Mouse (Mus musculus) heart, postnatal 36 days (tissue): ENCODE data around the gene Kcnq1. TPM values are rescaled to one million over a fixed set of nuclear protein-coding genes. Genes with fewer than 3 reads are reported as not detected.

Source experiments
- DNase-seq, 2 experiments: peaks; one replicate each; pipeline ENCODE4 v3.0.0; 2021 to 2022
- intact Hi-C: fragments of 180-260 bp; cut with DNase I; formaldehyde crosslinking; loops from one replicate; pipeline ENCODE4 v1.15.1; 2025
- total RNA-seq, 2 experiments: library from RNA; stranded (reverse); gene quantifications; 2 replicates each; pipeline ENCODE4 v1.2.3; 2021

Gene Kcnq1
- total RNA-seq, 2 experiments from 2014 or later: 34.3 to 37.1 TPM

DNA sequence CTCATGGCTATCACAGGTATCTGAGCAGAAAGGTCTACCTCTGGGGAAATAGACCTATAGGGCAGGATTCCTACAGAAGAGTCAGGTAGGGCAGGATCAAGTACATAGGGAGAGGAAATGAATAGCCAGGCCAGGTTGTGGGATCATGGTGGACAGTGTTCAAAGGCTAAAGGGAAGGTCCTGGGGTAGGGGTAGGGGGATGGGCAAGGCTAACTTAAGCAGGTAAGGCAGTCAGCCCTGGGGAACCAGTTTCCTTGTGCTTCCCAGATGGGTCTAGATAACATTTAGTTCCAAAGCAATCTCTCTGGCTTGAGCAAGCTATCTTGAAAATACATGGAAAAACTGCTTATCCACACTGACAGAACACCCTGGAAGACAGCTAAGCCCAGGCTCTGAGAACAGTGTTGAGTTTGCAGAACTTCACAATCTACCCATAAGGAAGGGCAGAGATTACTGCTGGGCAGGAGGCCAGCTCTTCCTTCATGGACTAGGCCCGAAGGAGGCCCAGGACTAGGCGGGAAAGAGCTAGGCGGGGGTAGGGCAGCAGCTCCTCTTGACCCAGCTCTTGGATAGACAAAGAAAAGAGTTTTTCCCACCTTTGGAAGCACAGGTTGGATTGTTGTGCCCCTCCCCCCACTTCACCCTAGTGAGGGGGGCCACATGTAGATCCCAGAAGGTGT lies 235.3 kb downstream of the Kcnq1 start:
- intact Hi-C loops: no loop called here
- DNase-seq: no peak

DNA sequence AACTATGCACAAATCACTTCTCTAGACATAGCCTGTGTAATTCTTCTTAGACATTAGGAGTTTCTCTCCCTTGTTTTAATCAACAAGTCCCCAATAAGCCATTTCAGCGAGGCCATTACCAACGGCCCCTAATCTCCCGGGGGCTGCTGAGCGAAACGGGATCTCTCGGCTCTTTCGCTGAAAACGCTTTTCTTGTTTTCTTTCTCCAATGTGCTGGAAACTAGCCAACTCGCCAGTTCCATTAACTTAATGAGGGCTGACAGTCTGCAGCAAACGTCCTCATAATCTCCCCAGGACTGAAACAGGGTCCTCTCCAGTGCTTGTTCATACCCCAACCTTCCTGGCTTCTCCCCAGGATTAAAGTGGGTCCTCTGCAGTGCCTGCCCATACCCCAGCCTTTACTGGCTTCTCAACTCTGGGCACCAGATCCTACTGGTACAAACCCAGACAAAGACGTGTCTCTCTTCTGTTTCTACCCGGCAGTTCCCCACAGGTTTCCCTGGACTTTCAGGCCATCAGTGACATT lies 237.7 kb downstream of the Kcnq1 start:
- DNase-seq: no peak
- intact Hi-C loops: no loop called here

DNA sequence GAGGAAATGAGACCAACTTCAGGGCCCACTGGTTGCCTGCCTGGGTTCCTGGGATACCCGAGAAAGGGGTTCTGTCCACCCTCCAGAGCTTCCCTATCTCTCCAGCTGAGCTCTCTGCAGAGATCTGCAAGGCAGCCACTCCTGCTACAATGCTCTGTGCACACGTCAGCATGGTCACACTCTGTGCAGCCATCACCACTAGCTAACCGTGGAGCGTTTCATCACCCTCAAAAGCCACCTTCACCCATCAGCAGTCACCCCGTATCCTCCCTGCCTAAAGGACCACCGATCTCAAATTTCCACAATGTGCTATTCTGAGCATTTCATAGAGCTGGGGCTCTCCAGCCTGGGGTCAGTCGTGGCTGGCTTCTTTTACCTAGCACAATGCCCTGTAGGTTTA lies 243.1 kb downstream of the Kcnq1 start:
- no peak for DNase-seq
- intact Hi-C loops: no loop called here

DNA sequence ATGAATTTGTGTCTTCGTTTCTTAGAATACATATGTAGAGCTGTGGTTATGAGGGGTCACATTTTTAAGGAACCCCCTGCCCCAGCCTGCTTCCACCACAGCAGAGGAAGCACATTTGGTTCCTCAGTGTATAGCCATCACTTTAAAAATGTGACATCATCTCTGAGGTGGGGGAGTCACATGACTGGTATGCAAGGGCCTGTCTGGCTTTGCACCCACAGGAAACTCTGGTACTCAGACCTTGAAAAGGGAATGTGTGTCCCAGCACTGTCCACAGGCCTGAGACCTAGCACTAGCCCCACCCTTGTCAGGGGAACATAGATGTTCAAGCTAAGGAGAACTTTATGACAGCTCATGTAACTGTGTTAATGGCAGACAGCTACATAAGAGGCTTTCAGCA lies 243.7 kb downstream of the Kcnq1 start:
- intact Hi-C loops: no loop called here
- DNase-seq: no peak

DNA sequence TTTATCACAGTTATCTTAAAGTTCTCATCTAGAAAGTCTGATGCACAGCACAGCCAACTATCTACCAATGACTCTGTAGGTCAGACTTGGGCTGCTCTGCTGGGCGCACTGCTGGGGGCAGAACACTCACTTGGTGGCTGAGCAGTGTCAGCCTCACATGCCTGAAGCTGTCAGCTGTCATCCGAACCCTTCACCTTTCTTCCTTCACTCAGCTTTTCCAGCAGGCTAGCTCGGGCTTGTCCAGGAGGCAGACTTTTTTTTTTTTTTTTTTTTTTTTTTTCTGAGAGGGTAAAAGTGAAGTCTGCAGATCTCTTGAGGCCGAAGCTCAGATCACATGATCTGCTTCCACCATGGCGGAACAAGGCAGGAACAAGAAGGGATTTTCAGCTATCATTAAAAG lies 249.7 kb downstream of the Kcnq1 start:
- no peak for DNase-seq
- intact Hi-C loops: no loop called here

DNA sequence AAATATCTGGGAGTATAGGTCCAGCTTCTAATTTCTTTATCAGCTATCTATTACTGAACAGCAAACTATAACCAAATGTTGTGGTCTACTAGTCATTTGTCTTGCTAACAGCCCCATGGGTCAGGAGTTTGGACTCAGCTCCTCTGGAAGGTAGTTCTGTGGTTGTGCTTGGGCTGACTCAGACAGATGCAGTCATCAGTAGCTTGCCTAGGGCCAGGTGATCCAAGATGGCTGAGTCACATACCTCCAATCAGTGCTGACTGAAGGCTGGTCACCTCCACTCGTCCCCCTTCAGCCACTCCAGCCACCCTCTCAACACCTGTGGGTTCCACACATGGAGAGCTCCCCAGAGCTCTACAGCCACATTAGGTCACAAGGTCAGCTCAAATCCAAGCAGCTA lies 250.9 kb downstream of the Kcnq1 start:
- intact Hi-C loops: no loop called here
- DNase-seq: no peak

DNA sequence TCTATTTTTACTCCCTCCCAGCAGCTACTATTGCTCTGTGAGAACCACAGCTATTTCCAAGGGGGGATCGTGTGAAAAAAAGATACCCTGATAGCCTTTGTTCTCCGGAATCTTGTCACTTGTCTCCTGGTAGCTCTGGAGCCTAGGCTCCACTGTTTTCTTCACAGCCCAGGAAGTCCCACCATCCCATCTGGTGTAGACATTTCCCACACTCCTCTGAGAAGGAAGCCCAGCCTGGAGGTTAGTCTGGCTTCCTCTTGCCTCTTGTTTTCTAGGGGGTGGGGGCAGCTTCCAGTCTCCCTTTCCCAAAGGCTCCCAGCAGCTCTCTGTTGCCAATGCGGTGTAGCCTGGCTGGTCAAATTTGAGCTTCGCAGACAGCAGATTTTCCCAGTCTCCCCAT lies 251.7 kb downstream of the Kcnq1 start:
- no peak for DNase-seq
- intact Hi-C loops: no loop called here

DNA sequence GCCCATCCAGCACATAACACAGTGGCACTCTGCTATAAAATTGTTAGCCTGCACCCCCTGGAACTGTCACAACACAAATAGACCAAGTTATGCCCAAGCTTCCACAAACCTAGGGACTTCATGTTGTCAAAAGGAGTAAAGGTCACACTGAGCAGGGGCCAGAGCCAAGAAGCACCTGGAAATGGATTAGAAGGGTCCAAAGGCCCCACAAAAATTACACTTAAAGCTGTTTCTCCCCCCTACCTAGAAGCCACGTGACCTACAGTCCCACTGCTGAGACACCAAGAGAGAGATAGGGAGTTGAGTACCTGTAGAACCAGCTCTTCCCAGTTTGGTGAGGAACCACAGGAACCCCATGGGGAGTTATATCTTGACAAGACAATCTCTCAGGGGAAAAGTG lies 253.6 kb downstream of the Kcnq1 start:
- intact Hi-C loops: no loop called here
- no peak for DNase-seq

DNA sequence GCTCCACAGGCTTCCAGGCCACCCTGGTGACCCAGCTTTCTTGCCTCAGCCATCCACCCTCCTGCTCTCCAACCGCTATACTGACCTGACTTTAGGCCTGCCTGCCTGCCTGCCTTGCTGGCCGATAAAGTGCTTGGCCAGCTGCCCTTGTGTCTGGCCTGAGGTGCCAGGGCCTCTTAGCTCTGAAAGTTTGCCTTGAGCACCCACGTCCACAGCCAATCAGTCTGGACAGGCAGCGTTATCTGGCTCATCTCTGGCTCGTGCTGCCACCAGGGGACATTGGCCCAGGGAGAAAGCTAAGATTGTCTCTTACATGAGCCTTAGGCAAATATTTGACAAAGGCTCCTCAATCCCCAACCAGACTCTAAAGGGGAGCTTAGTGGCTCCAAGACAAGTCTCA lies 254.6 kb downstream of the Kcnq1 start:
- peak; percentile 35 to 37 for DNase-seq
- intact Hi-C loops: no loop called here

DNA sequence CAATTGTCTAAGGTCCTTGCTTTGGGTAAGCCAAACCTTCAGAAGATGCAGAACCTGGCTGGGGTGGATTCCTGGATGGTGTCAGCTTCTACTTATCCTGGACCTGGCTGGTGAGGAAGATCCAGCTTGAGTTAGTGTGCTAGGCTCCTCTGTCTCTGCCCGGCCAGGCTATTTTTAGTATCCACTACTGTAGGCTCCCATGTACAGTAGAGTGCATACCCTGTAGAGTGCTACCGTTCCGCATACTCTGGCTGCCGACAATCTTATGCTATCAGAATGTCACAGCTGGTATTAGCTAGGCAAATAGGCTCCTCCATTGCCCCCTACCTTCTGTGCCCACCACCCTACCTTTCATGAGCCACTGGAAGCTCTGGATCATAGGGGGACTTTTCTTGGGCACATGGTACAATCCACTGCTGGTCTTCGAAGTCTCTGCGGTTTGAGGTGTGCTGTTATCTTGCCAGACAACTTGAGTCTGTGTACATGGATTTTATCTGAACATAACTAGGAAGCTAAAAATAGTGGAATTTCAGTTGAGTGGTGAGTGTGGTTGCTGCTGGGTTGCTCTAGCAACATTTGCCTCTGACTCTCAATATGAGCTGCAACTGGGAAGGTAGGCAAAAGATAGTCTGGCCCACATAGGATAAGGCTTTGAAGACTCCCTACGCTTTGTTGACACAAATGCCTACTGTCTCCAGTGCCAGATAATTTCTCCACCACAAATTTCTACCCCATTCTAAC lies 258.1 kb downstream of the Kcnq1 start:
- no peak for DNase-seq
- intact Hi-C loops: no loop called here

DNA sequence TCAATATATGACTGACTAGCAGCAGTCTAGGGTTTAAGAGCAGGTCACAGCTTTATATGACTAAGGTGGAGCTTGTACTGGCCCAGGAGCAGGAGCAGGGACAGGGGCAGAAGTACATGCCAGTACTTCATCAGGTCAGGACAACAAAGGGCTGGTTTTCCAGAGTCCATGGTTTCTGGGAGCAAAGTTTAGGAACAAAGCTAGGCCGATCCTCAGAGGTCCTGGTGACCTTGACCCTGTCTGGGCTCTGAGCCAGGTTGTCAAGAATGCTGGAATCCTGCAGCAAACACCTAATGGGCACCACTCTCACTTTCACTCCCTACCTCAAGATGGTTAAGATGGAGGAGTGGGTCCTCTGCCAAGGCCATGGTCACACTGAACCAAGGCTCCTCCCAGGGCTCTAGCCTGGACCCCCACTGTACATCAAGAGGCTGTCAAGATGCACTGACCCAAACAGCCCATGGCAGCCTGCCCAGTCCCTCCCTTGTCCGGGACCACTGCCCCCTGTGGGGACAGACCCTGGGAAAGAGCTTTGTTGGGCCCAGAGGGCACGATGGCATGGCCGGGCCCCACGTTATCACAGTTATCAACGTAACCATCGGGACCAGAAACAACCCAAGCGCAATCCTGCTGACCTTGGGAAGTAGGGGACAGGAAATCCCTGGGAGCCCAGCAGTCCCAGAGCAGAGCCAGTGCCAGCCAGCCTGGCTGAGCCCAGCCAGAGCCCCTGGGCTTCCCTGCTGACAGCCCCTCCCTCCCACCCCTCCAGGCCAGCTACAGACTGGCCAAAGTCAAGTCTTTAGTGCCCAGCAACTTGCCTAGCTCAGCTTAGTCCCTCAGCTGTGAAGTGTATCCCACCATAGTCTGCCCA lies 259.0 kb downstream of the Kcnq1 start:
- intact Hi-C loops: no loop called here
- no peak for DNase-seq

DNA sequence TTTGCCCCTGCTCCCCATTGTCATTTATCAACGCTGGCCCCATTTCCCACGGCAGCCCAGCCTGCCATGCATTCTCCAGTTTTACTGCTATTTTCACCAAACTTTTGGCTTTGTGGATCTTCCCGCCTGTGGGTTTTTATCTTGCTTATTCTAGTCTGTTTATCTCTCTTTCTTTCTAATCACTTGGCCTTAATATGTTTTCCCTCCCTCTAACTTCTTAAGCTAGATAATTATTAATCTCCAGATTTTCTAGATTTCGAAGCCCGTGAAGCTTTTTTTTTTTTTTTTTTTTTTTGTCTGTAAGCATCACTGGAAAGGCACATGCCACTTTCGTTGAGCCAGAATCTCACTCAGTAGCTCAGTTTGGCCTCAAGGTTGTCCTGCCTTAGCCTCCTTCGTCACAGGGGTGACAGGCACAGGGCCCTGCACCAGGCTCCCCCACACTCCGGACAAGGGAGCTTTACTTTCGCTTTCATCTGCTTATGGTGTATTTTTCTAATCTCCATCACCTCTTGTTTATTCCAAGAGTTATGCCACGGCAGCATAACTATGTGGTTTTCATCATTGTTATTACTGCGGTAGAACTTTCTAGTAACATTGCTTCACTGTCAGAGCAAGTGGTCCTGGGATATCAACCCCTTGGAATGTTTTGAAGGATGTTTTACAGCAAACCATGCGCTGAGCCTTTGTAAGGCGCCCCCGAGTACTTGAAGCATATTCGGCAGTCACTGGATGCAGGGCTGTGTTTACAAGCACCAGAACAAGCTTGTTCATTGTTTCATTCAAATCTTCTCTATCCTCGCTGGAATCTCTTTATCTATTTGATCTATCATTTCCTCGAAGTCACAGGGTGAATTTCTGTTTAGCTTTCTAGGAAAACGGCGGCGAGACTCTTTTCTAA lies 261.5 kb downstream of the Kcnq1 start:
- no peak for DNase-seq
- intact Hi-C loops: loop anchor here (2.0 kb wide), 1 partner anchor 93 kb away; the partner anchor contains the start of gene Cdkn1c

DNA sequence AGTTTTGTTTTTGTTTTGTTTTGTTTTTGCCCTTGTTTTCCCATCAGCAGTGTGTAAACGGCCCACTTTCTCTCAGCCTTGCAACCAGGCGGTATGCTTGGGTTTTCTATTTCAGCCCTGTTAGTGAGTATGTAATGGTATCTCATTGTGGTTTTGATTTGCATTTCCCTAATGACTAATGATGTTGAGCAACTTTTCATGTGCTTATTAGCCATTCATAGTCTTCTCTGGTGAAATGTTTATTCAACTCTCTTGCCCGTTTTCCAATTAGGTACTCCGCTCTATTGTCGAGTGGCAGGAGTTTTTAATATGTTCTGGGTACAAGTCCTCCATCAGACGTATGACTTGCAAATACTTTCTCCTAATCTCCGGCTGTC lies 262.1 kb downstream of the Kcnq1 start:
- no peak for DNase-seq
- intact Hi-C loops: no loop called here

DNA sequence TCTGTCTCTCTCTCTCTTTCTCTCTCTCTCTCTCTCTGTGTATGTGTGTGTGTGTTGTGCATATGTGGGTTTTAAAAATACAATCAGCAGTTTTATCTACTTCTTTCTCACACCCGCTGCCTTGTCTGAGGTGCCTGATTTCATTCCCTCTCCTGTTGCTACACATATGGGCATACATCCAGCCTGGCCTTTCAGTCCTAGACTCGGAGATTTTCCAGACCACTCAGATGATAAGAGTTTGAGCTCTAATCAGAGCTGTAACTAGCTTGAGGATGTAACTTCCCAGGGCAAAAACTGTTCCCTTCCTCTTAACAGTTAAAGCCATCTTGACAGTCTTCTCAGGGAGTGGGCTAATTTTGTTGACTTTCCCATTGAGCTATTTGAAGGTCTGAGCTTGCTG lies 265.2 kb downstream of the Kcnq1 start:
- intact Hi-C loops: no loop called here
- no peak for DNase-seq

DNA sequence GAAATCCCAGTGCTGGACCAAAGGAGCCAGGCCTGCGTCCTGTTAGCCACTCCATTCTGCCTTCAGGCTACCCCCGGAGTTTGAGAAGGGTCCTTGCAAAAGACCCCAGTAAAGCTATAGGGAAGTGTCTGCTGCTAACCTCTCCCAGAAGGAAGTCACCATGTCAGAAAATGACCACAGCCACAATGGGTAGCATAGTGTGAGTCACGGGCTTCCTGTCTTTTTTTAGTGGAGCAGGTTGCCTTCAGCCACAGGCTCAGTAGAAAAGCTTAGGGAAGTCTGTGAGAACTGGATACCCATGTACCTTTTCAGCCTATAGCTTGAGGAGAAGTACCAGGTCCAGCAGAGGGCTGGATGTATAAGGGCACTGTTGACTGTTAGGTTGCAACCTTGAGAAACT lies 267.1 kb downstream of the Kcnq1 start:
- intact Hi-C loops: no loop called here

DNA sequence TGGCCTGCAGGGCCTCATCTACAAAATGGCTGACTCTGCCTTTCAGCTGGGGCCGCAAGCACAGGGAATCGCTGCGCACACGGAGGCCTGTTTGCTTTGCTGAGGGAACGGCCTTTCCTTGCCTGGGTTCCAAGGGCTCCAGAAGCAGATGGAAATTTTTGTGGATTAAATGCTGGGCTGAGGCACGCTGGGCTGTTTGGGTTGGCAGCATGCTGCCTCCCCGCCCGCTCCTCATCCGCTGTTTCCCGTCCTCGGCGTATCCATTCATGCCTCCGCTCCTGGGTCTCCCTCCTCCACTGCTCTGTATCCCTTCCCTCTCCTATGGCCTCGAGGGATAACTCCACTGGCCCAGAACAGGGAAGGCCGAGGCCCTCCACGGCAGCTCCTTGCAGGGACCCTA lies 269.8 kb downstream of the Kcnq1 start:
- no peak for DNase-seq
- intact Hi-C loops: no loop called here

More for the DNA sequence above, 267.1 kb downstream of the Kcnq1 start:
- no peak for DNase-seq

DNA sequence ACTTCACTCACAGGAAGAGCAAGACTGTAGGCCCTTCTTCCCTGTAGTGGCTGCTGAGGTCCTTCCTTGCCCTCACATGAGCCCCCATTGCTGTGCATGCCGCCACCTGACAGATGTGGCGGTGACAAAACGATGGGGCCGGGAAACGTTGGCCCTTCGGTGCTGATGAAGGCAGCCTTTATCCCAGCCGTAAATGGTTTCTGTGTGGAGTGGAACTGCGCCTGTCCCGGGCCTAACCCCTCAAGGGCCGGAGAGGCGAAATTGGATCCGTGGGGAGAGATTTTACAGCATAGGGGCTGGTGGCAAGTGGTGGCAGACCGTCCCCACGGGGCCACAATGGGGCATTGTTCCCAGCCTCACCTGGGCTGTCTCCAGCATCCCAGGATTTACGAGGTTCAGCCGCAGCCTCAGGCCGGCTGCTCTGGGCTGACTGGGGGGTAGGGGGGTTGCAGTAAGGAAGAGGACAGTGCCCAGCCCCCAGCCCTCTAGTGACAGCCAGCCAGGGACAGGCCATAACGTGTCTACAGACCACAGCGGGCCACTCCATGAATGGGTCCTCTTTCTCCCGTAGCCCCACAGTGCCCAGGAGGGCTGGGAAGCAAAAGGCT lies 274.4 kb downstream of the Kcnq1 start:
- no peak for DNase-seq

DNA sequence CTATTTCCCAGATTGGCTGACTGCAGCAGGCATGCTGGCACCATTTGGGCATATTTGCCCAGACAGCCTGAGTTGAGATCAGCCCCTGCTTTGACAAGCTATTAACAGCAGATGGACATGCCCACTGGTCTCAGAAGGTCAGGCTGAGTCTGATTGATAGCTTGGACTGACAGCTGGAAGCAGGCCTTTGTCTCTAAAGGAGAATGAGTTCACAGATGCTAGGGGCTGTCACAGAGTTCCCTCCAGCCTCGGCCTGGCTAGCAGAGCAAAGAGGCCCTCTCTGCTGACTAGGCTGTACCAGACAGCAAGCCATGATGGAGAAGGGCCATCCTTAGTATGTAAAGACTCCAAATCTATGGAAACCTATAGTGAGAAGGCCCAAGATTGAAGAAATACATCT lies 280.5 kb downstream of the Kcnq1 start:
- DNase-seq: no peak
- intact Hi-C loops: no loop called here

More for the DNA sequence above, 274.4 kb downstream of the Kcnq1 start:
- intact Hi-C loops: no loop called here

DNA sequence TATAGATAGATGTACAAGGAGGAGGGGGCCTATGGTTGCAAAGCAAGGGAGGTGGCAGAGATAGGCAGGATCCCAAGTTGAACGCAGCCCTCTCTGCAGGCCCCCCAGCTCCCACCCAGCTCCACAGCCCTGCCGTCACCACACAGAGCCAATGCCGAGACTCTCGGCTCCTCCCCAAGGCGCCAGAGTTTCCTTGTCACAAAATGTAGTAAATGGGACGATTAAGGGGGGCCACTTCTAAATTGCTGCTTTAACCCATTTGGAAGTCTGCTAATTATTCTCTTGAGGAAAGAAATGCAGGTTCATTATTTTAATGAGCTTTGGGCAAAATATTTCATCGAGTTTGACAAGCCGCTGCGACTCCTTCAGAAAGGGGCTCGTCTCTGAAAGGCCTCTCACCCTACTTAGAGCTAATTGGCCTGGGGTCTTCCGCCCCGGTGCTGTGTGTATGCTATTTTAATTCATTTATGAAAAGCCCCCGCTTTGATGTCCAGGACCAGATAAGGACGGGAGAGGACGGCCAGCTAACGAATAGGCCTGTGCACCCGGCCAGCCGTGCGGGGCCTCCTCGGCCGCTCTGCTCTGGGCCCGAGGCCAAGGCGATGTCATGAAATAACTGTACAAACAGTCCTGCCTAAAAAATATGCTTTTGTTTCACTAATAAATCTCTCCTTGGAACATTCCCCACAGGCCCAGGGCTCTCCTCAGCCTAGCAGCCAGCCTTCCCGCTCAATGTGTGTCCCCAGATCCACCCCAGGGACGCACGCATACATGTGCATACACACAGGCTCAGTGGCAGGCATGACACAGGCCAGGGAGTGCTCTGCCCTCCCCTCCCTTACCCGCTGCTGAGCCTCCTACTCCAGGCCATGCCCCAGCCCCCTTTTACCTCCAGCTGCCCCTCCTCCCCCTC lies 282.9 kb downstream of the Kcnq1 start:
- intact Hi-C loops: no loop called here

More for the DNA sequence above, 282.9 kb downstream of the Kcnq1 start:
- peak; percentile 64 to 69 for DNase-seq
